Mouse (Mus musculus) gastrocnemius, postnatal 4 days (tissue): Measurements from ENCODE around the gene Stard9. TPM values are rescaled to one million over a fixed set of nuclear protein-coding genes. Genes with fewer than 3 reads are reported as not detected.

ENCODE experiments used
- DNase-seq, 2 experiments: peaks; one replicate each; pipeline ENCODE4 v3.0.0; 2021 to 2022; ENCODE audit warnings: low spot score in 2 of 2, mixed read lengths in 2 of 2
- total RNA-seq, 2 experiments: library from RNA; stranded (reverse); gene quantifications; 2 replicates each; pipeline ENCODE4 v1.2.3; 2021

The Stard9 gene
- total RNA-seq, 2 experiments from 2014 or later = 25.6 to 30.7 TPM

DNA sequence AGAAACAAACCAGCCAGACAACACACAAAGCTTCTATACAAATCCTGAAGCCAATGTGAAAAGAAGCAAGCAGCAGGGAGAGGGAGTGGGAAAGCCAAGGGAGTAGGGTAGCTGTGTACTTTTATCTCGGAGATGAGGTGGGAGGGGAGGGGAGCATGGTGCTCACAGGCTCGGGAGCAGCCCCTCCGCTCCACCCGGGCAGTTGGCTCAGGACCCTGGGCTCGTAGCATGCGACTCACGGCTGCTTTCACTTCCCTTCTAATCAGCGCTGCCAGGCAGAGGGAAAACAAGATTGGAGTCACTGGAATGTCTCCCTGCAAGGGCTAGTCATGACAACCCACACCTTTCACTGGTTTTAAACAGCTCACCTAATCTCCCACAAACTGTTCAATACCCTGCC, 93.6 kb downstream of the Stard9 start:
- no peak for DNase-seq

DNA sequence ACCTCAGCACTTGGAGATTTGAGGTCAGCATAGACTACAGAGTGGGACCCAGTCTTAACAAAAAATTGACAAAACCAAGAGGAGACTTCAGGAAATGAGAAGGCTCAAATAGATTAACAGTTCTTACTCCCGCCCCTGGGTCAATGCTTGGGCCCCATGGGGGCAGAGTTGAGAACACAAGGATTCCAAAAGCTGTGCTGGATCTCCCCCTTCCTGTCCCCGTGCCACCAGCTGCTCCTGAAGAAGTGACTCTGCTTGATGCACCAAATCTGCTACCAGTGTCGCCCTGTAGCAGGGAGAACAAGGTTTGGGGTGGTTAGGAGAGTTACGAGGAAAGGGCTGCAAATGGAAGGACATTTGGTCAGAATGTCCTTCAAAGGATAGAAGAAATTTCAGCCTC, 94.7 kb downstream of the Stard9 start:
- DNase-seq = no peak

DNA sequence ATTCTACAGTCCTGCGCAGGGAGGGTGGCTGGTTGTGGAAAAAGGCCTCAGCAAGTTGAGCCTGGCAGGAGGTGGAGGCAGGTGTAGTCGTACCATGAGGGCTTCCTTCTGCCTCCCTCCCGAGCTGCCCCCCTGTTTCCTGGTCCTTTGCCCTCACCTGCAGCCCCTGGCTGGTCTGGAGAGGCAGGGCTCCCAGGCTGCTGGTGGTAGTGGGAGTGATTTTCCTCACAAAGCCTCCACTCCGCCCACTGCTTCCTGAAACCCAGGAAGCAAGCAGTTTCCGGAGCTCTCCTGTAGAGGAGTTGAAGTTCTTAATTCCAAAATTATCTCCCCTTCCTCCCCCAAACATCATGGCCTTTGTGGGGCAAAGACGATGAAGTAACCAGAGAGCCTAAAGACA, 95.3 kb downstream of the Stard9 start:
- DNase-seq = no peak

DNA sequence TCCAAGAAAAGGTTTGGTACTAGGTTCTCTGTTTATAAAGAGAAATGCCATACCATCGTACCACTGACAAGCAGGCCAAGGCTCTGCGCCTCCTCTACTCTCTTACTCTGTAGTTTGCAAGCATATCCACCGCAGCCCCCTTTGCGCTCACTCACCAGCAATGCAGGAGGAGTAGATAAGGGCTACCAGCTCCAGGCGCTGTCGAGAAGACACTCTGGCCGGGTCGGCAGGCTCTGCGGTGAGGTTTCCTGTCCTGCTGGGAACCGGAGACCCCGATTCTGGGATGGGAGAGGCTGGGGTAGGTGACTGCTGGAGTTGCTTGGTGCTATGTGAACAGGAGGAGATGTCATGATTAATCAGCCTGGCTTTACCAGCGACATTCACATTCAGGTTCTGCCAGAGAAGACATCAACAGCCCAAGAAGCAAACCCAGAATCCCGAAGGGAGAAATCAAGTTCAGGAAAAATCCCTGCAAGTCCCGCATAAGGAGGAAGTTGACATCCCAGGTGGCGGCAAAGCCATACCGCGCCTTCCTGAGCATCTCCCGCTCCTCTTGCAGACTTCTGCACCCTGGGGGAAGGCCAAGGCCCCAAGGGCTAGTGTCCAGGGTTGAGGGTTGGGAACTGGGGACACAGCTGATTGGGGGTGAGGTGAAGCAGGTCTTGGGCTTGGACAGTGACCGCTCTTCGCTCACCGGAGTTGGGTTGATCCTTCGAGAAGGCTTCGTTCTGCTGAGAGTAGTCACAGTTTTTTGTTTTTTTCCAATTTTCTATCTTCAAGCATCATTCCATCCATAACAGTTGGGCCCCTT, 101.1 kb downstream of the Stard9 start:
- DNase-seq = no peak

DNA sequence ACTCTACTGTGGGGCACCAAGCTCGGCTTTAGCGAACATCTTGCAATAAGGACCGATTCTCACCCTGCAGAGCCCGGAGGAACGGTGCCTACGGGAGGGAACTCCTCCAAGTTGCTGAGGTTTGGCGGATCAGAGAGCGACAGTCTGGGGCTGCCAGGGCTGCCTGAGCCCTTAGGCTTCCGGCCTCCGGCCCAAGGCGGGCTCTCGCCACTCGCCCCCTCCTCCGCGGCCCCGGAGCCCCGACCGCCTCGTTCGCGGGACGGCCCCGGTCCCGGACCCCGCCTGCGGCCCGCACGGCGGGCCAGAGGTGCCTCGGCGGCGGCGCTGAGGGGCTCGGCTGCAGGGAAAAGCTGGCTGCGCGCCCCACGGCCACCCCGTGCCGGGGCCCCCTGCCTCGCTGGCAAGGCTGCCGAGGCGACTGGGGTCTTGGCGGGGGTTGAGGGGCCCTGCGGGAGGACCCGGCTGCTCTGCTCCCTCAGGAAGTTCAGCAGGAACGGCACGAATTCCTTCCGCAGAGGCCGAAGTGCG, 101.8 kb downstream of the Stard9 start:
- peak in 1 of 2 experiments; percentile 27 for DNase-seq

DNA sequence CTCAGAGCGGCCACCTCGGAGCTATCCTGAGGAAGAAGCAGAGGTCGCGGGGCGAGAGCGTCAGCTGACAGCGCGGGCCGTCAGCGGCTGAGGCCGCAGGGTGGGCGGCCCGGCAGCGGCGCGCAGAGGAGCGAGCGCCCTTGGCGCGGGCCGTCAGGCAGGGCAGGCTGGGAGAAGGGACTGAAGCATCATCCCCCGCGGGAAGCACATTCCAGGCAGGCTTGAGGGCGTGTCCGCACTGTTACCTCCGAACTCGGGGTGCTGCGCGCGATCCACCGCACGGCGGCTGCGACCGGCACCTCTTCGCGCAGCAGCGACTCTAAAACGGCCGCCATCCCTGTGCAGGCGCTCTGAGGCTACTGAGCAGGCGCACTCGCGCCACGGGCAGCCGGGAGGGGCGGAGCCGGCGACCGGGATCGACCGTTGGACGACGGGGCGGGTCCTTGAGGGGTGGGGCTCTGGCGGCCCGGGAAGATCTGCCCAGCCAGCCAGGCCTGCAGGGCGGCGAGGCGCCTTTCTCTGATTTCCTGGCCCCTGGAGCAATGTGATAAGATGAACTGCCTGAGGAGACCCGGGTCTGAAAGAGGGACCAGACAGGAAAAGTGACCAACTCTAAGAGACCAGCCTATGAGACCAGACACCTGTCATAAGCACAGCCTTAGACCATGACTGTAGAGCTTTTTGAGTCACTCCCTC, 102.4 kb downstream of the Stard9 start:
- DNase-seq = peak; percentile 91 to 97

DNA sequence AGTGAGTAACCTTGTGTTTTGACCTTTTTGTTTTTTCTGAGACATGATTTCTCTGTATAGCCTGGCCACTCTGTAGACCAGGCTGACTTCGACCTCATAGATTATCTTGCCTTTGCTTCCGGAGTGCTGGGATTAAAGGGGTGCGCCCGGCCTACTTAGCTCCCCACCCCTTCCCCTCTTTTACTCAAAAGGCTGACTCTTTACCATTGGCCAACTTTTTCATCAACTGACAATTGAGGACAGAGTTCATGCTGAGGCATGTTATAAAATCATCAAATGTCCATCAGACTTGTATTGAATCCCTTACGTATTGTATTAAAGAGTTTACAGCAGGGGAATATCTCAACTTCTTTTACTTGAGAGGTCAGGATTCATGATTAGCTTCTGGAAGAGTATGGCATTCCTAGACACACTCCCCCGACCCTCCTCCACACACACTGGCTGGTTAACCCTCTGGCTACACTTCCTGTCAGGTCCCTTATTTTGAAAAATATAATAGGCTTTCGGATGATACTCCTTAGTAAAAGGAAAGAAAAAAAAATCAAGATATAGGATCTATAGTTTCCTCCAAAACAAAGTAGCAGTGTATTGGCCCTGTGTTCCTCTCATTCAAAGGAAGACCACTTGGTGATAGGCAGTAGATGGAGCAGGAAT, 103.1 kb downstream of the Stard9 start:
- no peak for DNase-seq

DNA sequence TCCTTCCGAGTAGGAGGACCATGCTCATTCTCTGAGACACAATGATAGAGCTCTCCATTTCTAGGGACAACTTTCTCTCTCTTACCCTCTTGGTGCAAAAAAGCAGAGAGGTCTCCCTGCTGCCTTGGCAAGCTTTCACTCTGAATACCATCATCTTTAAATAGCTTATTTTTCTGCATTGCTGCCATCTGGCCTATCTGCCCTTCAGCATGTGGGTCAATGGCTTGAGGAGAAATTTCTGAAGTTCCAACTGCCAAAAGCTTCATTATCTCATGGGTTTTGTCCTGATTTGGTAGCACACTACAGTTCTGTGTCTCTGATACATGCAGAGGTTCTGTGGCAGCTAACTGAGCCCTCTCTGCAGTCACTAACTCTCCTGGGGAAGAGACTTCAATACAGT, 116.6 kb downstream of the Stard9 start:
- no peak for DNase-seq

DNA sequence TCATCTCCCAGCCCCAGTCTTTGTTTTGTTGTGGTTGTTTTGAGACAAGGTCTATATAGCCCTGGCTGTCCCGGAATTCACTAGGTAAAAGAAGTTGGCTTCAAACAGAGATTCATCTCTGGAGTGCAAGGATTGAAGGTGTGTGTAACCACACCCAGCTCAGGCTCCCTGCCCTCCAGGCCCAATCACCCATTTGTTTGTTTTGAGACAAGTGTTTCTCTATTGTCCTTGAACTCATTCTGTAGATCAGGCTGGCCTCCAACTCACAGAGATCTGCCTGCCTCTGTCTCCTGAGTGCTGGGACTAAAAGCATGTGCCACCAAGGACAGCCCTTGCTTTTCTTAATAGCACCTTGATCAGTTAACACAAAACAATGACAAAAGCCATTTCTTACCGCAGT, 119.1 kb downstream of the Stard9 start:
- DNase-seq = no peak

DNA sequence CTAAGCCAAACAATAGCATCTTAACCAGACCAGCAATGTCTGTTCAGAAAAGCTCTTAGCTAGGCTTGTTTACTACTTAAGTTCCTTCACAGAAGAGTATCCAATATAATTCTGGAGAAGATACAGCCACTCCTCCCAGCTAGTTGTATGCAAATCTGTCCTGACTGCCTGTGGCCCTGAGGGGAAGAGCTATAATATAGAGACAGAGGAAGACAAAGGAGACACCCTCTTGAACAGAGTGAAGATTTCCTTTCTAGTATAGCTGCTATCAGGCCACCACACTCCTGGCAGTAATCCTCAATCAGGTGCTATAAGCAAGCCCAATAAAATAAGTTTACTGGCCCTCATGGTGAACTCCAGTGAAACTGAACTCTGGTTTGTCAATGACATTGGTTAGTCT, 133.0 kb downstream of the Stard9 start:
- DNase-seq = no peak

DNA sequence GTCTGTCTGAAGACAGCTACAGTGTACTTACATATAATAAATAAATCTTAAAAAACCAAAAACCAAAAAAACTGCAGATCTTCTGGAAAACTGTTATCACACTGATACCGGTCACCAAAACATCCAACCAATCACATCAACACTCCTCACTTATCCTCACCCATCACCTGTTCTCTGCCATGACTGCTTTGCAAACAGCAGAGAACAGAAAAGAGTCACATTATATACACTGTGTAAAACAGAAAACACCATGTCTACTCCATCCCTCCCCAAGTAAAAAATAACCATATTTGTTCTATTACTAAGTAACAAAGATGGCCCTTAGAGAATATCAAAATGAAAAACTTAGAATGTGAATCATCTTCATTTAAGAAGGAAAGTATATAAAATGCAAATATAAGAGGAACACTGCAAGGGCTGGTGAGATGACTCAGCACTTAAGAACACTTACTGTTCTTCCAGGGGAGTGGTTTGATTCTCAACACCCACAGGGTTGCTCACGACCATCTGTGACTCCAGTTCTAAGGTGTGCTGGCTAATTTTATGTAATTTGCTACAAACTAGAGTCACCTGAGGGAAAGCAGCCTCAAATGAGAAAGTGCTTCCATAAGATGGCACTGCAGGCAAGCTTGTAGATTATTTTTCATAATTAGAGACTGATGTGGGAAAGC, 141.5 kb downstream of the Stard9 start:
- no peak for DNase-seq

Other genes with a start within 250 kb of the Stard9 start
- 10 to 100 TPM; 19.9 to 22.1 TPM for gene Ganc, start 225.2 kb upstream of the Stard9 start, total RNA-seq
- 10 to 100 TPM; 31.8 to 38.7 TPM for gene Tmem87a, start 225.0 kb upstream of the Stard9 start, total RNA-seq
- gene Capn3, start 173.1 kb upstream of the Stard9 start, total RNA-seq = 10 to 100 TPM; 79.3 to 83.4 TPM
- 100 to 1,000 TPM; 170 to 171 TPM for gene Zfp106, start 65.3 kb upstream of the Stard9 start, total RNA-seq
- 10 to 100 TPM; 52.0 to 64.4 TPM for gene Snap23, start 61.5 kb upstream of the Stard9 start, total RNA-seq
- gene Haus2, start 19.7 kb upstream of the Stard9 start, total RNA-seq = 10 to 100 TPM; 10.9 to 11.0 TPM
- 10 to 100 TPM; 11.5 to 13.9 TPM for gene Lrrc57, start 19.6 kb upstream of the Stard9 start, total RNA-seq
- gene Cdan1, start 221.0 kb downstream of the Stard9 start, total RNA-seq = 10 to 100 TPM; 11.0 to 13.1 TPM
- 10 to 100 TPM; 17.1 to 17.4 TPM for gene Ttbk2, start 221.5 kb downstream of the Stard9 start, total RNA-seq